Mouse (Mus musculus): ENCODE results near the gene Fryl.

Fryl gene

DNA sequence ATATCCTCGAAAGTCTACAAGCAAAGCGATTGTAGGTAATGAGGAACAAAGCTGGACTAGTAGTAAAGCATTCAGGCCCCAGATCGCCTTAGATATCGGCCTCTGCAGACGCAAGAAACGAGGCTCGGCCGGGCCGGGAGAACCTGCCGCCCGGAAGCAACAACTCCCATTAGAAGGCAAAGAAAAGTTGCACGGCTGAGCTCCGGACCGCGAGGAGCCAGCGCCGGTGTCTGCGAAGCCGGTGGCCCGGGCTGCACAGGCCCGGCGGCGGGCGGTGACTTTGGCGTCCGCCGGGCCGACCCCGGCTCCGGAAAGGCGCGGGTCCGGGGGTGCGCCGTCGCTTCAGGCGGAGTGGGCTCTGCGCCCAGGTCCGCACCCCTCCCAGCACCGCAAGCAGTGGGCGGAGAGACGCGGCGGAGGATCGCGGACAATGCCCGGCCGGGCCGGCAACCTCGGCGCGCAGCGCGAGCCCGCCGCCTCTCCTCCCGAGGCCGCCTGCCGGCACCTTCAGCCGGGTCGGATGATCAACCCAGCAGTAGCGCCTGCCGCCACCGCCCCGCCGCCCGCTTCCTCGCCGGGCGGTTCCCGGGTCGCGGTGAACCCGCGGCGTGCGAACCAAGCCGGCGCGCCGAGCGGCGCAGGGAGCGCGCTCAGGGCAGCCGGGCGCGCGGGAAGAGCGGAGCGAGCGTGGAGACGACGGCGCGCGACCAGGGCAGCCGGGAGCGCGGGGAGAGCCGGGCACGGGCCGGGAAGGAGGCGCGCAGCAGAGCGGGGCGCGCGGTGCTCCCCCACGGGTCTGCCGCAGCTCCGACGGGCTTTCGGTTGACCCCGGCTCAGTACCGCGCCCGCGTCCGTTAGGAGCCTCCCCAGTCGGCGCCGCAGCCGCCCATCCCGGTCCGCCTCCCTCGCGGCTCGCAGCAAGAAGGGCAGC, 833 bp downstream of the Fryl start:
- DNase-seq, result peak; percentile 52 to 78

DNA sequence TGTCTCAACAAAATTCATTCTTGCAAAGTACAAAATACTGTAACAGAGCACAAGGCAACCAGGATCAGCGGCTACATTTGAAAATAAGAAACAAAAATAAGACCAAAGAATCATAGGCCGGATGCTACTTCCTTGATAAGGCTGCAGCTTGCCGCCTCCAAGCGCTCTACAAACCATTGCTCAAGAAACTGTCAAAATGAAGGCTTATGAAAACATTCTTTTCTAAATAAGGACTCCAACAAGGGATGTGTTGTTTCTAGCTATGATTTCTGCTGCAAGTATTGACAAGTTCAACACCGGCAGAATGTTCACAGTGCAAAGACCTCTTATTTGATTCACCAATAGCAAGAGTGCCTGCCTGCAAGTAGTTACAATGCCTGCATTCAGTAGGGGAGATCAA, 1.8 kb downstream of the Fryl start:
- DNase-seq, result peak in 1 of 2 experiments; percentile 28

DNA sequence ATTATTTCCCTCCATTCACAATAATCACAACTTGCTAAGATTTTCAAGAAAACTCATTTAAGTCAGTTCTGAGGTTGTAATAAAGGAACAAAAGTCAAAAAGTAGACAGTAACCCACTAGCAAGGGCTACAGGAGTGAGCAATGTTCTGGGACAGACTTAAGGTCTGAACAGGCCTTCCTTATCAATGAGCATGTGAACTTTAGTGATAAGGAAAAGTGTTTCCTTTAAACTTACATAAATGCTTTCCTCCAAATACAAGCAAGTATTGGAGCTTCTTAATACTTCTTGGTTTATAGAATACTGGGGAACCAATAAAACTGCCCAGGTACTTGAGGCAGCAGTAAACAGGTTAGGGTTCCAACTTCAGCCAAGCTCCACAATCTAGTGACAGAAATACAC, 3.7 kb downstream of the Fryl start:
- no peak for DNase-seq

DNA sequence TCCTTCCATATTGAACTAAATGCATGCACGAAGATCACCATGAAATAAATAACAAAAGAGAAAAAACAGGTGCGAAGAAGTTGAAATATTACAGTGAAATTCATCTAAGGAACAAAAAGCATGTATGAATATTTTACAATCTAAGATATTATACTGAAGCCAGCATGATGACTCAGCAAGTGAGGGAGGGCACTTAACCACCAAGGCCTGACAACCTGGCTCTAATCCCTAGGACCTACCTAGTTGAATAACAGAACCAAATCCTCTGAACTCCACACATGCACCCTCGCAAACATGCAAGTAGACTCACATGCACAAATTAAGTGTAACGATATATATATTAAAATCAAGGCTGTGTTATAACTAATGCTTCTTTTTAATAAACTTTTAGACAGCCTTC, 7.1 kb downstream of the Fryl start:
- DNase-seq, result no peak

DNA sequence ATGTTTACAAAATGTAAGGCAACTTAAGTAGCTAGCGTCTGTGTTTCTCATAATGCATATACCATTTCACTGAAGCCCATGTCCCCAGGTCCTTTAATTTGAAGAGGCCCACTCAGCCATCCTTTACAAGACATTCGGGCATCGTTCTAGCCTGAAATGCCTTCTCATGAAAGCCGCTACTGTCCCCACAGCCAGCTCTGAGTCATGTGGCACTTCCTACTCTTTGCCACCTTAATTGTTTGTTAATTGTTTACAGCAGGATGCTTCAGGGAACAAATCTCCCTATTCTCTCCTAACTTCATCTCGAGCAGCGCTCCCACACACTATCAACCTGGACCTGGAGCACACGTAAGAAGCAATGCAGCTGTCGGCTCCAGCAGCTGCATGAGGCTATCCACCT, 8.2 kb downstream of the Fryl start:
- no peak for DNase-seq

DNA sequence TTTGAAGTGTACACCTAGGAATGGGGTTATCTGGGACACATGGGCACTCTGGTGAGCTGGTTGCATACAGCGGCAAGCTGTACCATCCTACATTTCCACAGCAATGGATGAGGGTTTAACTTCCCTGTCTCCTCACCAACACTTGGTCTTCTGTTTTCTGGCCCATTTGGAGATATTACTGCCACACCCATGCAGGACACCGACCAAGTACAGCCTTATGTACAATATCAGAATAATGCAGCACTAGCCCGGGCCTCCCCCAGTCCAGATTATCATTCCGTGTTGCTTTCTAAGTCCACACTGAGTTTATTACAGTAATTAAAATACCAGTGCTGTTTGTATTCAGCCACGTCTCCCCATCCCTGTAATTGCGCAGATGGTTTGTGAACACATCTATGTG, 10.0 kb downstream of the Fryl start:
- no peak for DNase-seq

DNA sequence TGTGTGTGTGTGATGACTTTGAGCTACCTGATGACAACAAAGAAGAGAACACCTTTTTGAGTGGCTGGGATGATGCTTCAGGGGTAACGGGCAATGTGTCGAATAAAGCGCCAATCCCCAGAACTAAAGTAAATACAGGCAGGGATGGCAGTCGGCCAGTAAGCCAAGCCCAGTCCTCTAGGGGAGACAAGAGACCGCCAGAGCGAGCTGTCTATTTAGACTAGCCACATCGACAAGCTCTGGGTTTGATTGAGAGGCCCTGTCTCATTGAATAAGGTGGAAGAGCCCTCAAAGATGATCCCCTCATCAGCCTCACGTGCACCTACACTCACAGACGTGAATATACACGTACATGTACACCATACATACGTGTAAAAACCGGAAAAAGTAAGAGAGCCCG, 12.0 kb downstream of the Fryl start:
- DNase-seq, result no peak

DNA sequence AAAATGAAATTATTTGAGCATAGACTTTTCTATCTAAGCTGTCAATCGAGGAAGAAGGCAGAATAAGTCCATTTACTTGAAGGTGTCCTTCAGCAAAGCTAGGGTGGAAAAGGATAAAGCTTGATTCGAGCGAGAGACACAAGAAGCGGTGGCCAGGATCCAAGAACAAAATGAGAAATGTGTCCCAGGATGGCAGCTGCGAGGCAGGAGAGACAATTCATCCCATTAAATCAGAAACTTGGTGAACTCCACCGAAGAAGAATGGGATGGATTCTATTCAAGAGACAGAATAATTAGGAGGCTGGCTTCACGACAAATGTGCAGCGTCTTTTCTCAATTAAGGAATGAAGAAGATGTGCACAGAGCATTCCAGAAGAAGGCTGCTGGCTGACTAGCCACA, 14.5 kb downstream of the Fryl start:
- no peak for DNase-seq

DNA sequence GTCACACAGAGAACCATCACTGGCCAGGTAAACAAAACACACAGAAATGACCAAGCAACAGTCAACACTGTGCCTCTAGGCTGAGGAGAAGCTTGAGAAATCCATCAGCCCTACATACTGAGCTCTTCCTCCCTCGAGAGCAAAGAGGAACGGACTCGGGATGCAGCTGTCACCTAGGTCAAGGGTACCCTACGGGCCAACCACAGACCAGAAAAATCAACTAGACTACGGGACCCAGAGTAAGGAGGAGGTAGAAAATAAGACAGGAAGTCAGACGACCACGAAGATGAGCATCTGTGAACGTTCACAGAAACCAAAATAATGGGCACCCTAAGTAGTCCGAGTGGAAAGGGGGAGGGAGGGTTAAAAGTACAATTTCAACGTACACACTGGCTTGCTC, 15.1 kb downstream of the Fryl start:
- no peak for DNase-seq

DNA sequence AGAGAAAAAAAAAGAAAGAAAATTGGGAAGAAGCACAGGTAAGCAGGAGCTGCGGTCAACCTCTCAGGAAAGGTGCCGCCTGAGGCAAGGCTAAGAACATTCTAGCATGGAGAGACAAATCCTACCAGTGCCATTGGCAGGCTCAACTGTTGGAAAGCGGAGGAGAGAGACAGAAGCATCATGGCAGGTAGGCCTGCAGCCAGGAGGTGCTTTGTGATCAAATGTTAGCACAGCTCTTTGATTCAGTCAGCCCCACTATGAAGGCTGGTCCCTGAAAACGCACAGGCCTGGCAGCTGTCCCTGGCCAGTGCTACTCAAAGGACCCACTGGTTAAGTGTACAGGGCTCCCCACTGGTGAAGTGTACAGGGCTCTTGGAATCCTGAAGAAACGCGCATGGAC, 16.0 kb downstream of the Fryl start:
- DNase-seq, result no peak

DNA sequence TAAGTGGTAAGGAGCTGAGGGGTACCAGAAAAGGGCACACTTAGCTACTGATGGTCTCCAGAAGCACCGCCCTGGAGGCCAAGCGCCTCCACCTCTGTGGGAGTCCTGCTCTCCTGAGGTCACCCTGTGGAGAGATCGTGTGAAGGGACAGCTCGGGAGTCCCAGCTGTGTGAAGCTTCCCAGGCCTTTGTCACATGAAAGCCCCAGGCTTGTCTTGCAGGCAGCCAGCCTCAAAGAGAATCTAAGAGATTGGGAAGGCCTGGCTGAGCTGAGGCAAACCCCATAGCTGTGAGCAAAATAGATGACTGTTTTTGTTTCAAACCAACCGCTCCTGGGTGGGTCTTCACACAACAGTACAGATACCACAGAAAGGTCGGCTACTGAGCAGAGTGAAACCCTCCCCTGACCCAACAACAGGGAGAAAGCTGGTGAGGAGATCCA, 19.5 kb downstream of the Fryl start:
- no peak for DNase-seq

DNA sequence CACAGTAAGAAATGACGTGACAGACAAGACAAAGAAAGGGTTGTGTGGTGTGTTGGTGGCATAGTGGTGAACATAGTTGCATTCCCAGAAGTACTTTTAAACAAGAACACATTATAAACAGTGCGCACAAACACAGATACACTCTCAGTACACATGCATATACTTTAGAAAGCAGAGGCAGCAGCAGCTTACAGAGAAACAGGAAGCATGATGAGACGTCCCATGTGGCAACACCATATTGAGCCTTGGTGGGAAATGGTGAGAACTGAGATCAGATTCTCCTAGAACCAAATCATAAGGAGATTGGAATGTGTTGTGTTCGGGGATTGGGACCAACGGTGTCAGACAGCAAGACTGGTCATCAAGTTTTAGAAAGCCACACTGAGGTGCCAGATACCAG, 21.2 kb downstream of the Fryl start:
- no peak for DNase-seq

DNA sequence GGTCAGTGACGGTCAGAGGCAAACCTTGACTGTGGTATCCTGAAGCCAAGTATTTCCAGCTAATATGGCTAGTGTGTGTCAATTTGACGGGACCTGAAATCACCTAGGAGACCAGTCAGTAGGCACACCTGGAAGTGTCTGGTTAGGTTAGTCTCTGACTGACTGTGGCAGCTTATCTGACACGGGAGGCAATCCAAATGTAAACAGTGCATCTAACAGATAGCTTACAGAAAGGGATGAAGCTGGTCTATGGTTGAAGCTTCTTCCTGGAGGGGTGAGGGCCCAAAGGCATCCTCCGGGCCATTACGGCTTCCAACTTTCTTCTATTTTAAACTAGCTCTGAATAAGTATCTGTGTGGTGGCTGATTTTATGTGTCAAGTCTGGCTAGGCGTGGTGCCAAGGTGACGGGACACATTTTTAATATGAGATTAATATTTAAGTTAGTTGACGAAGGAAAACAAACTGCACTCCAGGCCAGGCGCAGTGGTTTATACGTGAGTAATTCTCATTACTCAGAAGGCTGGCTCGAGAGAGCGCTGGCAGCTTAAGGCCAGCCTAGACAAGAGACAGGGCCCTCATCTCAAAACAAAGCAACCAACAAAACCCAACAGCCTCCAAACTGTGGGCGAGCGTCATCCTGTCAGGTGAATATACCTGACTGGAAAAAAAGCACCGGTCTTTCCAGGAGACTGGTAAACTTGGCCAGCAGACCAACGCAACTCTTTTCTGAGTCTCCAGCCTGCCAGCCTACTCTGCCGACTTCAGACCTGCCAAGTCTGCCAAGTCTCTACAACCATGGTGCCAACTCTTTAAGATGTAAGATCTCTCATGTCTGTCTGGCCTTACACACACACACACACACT, 23.2 kb downstream of the Fryl start:
- DNase-seq, result peak in 1 of 2 experiments; percentile 49

DNA sequence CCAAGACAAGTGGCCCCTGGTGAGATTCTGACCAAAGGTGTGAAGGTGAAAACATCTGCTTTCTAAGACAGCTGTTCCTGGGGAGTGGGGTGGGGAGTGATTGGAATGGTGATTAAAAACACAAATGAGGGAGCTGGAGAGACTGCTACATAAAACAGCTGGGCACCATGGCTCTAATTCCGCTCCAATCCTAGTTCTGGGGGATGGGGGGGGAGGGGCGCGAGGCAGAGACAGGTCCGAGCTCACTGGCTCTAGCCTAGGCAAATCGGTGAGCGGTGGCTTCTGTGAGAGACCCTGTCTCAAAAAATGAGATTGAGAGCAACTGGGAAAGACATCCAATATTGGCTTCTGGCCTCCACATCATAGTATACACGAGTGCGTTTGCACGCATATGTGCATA, 24.2 kb downstream of the Fryl start:
- no peak for DNase-seq

DNA sequence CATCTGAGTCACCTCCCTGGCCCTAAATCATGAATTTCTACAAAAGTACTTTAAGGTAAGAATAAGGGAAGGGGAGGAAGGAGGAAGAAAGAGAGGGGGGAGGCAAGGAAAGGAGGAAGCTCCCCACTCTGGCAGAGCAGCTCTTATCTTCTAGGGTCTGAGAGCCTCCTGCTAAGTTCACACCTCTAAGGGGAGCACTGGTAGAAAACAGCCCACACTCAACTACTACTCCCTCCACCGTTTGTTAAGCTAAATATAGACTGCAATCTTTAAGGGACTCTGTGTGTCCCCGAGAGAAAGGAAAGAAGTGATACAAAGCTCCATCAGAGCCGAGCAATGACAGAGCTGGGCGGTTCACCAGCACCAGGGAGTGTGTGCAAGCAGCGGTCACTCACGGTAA, 24.6 kb downstream of the Fryl start:
- DNase-seq, result no peak

DNA sequence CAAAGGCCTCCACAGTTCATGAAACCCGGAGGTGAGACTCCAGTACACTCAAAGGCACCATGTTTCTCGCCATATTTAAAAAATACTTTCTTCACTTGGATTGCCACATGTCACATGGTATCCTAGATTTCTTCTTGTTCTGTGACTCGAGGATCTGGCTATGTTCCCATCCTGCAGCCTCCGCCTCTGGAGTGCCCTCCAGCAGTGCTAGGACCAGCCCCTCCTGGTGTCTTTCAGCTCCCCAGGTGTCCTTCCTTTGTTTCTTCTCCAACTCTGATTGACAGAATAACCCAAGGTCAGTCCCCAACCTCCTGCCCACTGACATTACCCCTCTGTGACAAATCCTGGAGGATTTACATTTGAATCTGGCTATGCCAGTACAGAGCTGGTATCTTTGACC, 26.2 kb downstream of the Fryl start:
- DNase-seq, result no peak

DNA sequence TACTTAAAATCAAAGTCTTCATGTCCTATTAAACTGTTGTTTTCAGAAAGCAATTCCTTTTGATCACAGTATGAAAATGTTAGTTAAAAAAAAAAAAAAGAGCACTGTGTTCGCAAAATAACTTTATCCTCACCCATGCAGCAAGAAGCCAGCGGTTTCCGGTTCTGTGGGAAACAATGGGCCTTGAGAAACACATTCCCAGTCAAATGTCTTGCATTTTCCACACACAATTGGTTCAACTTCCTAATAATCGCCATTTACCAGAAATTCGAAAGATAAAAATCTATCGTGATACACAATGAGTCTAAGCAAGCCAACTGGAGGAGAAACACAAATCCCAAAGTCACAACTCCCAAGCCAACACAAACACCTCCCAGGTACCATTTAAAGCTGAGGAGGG, 27.0 kb downstream of the Fryl start:
- peak; percentile 48 to 49 for DNase-seq

DNA sequence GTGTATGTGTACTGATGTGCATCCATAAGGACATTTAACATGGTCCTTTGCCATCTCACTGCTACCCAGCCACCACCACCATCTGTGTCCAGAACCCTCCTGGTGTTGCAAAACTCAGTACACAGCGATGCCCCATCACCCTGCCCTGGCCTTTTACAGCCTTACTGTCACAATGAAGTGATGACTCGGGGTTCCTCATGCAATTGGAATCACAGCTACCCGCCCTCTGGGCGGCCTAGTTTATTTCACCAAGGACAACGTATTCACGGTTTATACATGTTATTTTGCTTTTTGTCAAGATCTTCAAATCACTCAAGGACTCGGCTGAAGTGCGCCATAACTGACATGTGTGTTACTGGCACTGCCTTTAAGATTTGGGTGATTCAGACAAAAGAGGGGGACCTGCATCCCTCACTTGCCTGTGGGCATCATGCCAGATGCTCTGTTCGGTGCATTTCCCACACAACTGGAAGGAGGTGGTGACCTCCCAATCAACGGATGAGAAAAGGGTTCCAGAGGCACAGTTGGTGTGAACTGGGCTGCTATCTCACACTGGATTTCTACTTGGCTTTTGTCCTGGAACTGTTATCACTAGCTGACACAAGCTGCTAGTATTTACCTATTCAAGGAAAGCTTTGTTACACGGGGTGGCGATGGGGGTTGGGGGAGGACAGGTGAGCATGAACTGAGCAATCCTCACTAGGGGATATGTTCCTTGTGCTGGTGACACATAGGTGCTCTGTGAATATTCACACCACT, 27.9 kb downstream of the Fryl start:
- no peak for DNase-seq

DNA sequence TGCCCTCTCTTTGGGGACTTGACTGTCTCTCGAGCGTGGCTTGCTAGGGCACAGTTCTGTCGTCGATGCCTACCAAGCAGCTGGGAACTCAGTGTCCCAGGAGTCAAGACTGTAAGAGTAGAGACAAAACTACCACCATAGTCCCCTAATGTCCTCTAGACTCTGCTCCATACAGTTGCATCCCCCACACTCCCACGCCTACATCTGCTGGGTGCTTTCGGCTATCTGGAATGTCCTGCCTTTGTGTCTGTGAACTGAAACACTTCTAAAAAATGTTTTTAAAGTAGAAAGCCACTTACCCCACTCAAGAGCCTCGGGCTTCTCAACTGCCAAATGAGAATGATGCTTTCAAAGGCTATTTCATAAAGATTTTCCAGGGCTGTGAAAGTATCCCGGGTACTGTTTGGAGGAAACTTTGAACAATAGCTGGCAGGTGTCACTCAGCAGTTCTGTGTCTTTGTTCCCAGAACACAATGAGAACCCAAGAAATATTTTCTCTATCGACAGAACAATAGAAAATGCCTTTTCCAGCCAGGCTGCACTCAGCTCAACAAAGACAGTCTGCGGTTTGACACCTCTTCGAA, 28.8 kb downstream of the Fryl start:
- no peak for DNase-seq

DNA sequence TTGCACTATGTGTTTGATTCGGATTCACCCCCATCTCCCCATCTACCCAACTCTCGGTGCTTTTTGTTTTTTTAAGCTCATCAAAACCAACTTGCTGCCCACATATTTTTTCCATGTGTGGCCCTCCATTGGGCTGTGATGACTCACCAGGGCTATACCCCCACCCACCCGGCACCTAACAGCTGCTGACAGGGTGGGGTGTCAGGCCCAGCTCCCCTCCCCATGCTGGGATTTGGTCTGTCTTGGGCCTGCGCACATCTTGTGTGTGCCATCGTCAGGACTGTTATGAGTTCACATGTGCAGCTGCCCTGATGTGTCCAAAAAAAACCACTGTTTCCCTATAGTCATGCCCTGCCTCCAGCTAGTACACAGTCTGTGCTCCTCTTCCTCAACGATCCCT, 33.4 kb downstream of the Fryl start:
- DNase-seq, result no peak

DNA sequence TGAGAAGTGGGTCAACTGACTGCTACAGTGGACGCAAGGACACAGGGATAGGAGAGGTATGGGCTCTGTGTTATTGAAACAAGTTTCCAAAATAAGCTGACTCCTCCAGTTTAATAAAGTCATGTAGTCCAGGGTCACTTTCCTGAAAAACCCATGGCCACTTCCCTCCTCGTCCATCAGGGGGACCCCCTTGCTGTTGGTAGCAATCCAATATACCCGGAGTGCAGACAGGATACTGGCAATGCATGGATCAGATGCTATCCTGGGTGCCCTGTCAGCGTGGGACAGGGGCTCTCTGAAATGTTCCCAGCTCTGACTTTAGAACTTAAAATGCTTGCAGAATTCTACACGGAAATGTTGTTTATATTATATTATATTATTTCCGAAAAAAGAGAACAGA, 34.0 kb downstream of the Fryl start:
- peak in 1 of 2 experiments; percentile 46 for DNase-seq

DNA sequence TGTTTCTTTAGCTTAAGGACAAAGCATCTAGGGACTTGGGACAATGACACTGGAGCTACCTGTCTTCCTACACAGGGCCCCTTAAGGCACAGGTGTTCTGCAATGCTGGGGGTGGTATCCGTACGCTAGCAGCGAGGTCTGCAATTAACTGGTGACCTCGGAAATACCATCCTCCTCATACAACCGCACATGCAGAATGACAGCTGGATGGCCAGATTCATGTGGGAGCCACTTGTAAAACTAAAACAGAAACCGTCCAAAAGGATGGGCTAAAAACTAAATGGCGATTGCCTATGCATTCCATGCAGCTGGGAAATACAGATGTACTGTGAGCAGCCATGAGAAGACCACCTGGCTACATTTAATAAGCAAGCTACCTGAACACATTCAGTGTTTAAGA, 34.6 kb downstream of the Fryl start:
- DNase-seq, result no peak

DNA sequence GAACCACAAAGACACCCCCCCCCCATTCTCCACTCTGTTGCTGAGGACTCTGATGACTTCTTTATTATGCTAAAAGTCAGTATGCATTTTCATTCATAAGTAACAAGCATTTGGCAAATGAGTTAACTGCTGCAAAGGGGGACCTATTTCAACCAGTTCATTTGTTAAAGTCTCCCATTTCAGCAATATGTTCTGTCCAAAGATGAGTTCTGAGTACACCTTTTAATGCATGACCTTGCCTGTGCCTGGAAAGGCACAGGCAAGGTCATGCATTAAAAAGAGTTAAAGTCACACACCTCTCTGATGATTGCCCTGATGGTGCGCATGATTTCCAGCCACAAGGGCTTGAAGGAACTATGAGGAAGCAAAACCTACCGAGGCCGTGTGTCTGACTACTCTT, 36.7 kb downstream of the Fryl start:
- DNase-seq, result no peak
